ENCODE assay signal across 8 mouse cellular contexts in the genomic region with DNA sequence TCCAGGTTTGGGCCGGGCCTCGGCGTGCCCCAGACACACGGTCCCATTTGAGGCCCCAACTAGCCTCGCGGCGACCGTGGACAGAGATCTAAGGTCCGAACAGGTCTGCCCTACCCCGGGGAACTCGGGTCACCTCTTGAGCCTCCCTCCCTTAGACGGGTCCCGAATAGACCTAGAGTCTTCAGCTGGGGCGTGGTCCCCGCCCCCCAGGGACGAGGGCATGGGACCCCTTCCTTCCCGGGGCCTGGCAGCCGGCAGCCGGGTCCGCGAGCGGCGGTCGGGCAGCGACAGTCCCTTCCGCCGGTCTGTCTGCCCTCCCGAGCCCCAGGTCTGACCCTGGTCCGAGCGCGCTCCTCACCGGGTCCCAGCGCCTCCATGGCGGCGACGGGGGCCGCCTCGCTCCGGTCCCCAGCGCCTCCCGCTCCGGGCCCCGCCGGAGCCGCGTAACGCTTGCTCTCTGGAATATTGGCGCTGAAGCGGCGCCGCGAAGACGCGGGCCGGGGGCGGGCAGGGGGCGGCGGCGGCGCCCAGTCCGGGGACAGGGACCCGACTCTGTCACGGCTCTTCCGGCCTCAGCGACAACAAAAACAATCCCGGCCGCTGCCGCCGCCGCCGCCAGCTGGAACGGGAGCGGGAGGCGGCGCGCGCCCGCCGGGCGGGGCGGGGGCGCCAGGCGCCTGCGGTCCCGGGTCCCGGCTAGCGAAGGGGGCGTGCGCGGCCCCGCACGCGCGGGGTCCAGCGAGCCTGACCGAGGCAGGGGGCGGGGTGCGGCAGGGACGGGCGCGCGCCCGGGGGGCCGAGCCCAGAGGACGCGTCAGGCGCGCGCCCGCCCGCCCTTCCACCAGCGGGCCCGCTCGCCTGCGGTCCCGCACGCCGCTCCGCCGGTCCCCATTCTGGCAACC. TPM values are rescaled to one million over a fixed set of nuclear protein-coding genes. Genes with fewer than 3 reads are reported as not detected.
DNase-seq lines count a peak whose midpoint lies in the region; ATAC-seq and TF ChIP-seq lines count a peak whose summit lies in the region.

A gene (minus strand): TSS at position 646 of the 902 bp plus-strand sequence.

- peaks cover 6% of the 10 kb centered on the region; the same call in 1 of the 2 replicates for H3K27me3 ChIP-seq in heart, embryonic 11.5 days (ENCODE audit: control insufficient read depth, insufficient read depth, low read length)
- H3K27me3 ChIP-seq in kidney, embryonic 14.5 days (ENCODE audit: control insufficient read depth, insufficient read depth, low read length) = no peaks in the 10 kb centered on the region
- H3K27me3 ChIP-seq in liver, embryonic 12.5 days (replicated peaks) = peaks cover 57% of the 10 kb centered on the region
- no peaks in the 10 kb centered on the region for H3K27me3 ChIP-seq in midbrain, postnatal 0 days (ENCODE audit: insufficient read depth, low read length)
- H3K27me3 ChIP-seq in stomach, embryonic 16.5 days (ENCODE audit: control insufficient read depth, insufficient read depth, low read length) = no peaks in the 10 kb centered on the region

- TF ChIP-seq POLR2A in bone marrow, adult 2 months (IDR thresholded peaks at IDR 0.05; ENCODE audit: borderline replicate concordance, control insufficient read depth, low read depth, low read length) = no peak
- no peak for TF ChIP-seq POLR2A in embryonic fibroblast, embryonic 13.5 days (IDR thresholded peaks at IDR 0.05; ENCODE audit: low read depth, low read length)

- WGBS in bone marrow, adult 2 months = under 1% methylated on average over 120 of the region's 120 CpGs
- under 1% methylated on average over 93 of the region's 120 CpGs for WGBS in heart, embryonic 11.5 days (ENCODE audit: insufficient replicate concordance)
- WGBS in kidney, embryonic 14.5 days = under 1% methylated on average over 90 of the region's 120 CpGs
- WGBS in liver, embryonic 12.5 days (ENCODE audit: insufficient replicate concordance) = 1% methylated on average over 80 of the region's 120 CpGs
- under 1% methylated on average over 81 of the region's 120 CpGs for WGBS in midbrain, postnatal 0 days
- whole genome bisulfite sequencing in stomach, embryonic 16.5 days = under 1% methylated on average over 91 of the region's 120 CpGs

- H3K4me3 ChIP-seq in bone marrow, adult 2 months (replicated peaks; ENCODE audit: control insufficient read depth, low read depth, low read length) = peak within 1 kb of the TSS; percentile 64
- H3K4me3 ChIP-seq in embryonic fibroblast, embryonic 13.5 days (ENCODE audit: insufficient read depth, low read length) = peak within 1 kb of the TSS; percentile 72
- peak within 1 kb of the TSS; percentile 81 for H3K4me3 ChIP-seq in heart, embryonic 11.5 days (ENCODE audit: low read depth, low read length)
- peak within 1 kb of the TSS; percentile 90 for H3K4me3 ChIP-seq in kidney, embryonic 14.5 days (ENCODE audit: low read length)
- H3K4me3 ChIP-seq in liver, embryonic 12.5 days = peak within 1 kb of the TSS; percentile 73
- H3K4me3 ChIP-seq in midbrain, postnatal 0 days (ENCODE audit: low read depth, low read length) = peak within 1 kb of the TSS; percentile 75
- H3K4me3 ChIP-seq in stomach, embryonic 16.5 days (replicated peaks; ENCODE audit: low read length) = peak within 1 kb of the TSS; percentile 76

- DNase-seq in CD4-positive helper T cell, adult 2 months (ENCODE audit: low read depth, low spot score) = peak; percentile 39
- peak; percentile 91 for DNase-seq in midbrain, postnatal 0 days (ENCODE audit: low spot score)

- H3K9ac ChIP-seq in heart, embryonic 11.5 days (ENCODE audit: low read depth, low read length) = peak within 1 kb of the TSS; percentile 82
- peak within 1 kb of the TSS; percentile 76 for H3K9ac ChIP-seq in kidney, embryonic 14.5 days (ENCODE audit: low read depth, low read length)
- H3K9ac ChIP-seq in liver, embryonic 12.5 days = peak within 1 kb of the TSS; percentile 68
- H3K9ac ChIP-seq in midbrain, postnatal 0 days (replicated peaks; ENCODE audit: low read length, poor library complexity, severe bottlenecking) = peak within 1 kb of the TSS; percentile 94
- H3K9ac ChIP-seq in stomach, embryonic 16.5 days (ENCODE audit: low read length) = peak within 1 kb of the TSS; percentile 91

- peak within 1 kb of the TSS; percentile 93 for H3K4me2 ChIP-seq in heart, embryonic 11.5 days
- peak within 1 kb of the TSS; percentile 97 for H3K4me2 ChIP-seq in kidney, embryonic 14.5 days (replicated peaks; ENCODE audit: low read depth, low read length)
- H3K4me2 ChIP-seq in liver, embryonic 12.5 days = peak within 1 kb of the TSS; percentile 90
- peak within 1 kb of the TSS; percentile 85 for H3K4me2 ChIP-seq in midbrain, postnatal 0 days (ENCODE audit: low read depth, low read length, poor library complexity, severe bottlenecking)
- H3K4me2 ChIP-seq in stomach, embryonic 16.5 days (ENCODE audit: low read depth, low read length) = peak within 1 kb of the TSS; percentile 91

- H3K4me1 ChIP-seq in bone marrow, adult 2 months (ENCODE audit: control insufficient read depth, insufficient read depth, low read length) = peaks cover 5% of the 10 kb centered on the region
- H3K4me1 ChIP-seq in embryonic fibroblast, embryonic 13.5 days (ENCODE audit: control insufficient read depth, insufficient read depth, low read length) = no peaks in the 10 kb centered on the region
- H3K4me1 ChIP-seq in heart, embryonic 11.5 days (ENCODE audit: control insufficient read depth, insufficient read depth, low read length) = peaks cover 4% of the 10 kb centered on the region; the same call in 1 of the 2 replicates
- no peaks in the 10 kb centered on the region for H3K4me1 ChIP-seq in kidney, embryonic 14.5 days (ENCODE audit: control insufficient read depth, insufficient read depth, low read length)
- 0 out of 2 replicates have a peak, but pooled peaks cover 13% of the 10 kb centered on the region for H3K4me1 ChIP-seq in liver, embryonic 12.5 days
- H3K4me1 ChIP-seq in midbrain, postnatal 0 days (ENCODE audit: insufficient read depth, low read length) = peaks cover 11% of the 10 kb centered on the region
- no peaks in the 10 kb centered on the region for H3K4me1 ChIP-seq in stomach, embryonic 16.5 days (ENCODE audit: control insufficient read depth, insufficient read depth, low read length)

- H3K36me3 ChIP-seq in heart, embryonic 11.5 days (ENCODE audit: control insufficient read depth, insufficient read depth, low read length) = no peaks in the 10 kb centered on the region
- H3K36me3 ChIP-seq in kidney, embryonic 14.5 days (ENCODE audit: control insufficient read depth, insufficient read depth, low read length) = no peaks in the 10 kb centered on the region
- H3K36me3 ChIP-seq in liver, embryonic 12.5 days = no peaks in the 10 kb centered on the region
- no peaks in the 10 kb centered on the region for H3K36me3 ChIP-seq in midbrain, postnatal 0 days (ENCODE audit: insufficient read depth, low read length)
- no peaks in the 10 kb centered on the region for H3K36me3 ChIP-seq in stomach, embryonic 16.5 days (ENCODE audit: control insufficient read depth, insufficient read depth, low read length)

- peak; percentile 82 for ATAC-seq in heart, embryonic 11.5 days (replicated peaks; ENCODE audit: insufficient number of reproducible peaks, low FRiP score, low TSS enrichment)
- peak; percentile 90 for ATAC-seq in kidney, embryonic 14.5 days (ENCODE audit: low FRiP score, low TSS enrichment)
- peak; percentile 57; the same call in 1 of the 2 replicates for ATAC-seq in liver, embryonic 12.5 days
- peak; percentile 86 for ATAC-seq in midbrain, postnatal 0 days (ENCODE audit: low FRiP score)
- peak; percentile 84 for ATAC-seq in stomach, embryonic 16.5 days (ENCODE audit: insufficient read depth, low FRiP score)

- TF ChIP-seq CTCF in bone marrow, adult 2 months (IDR thresholded peaks at IDR 0.05; ENCODE audit: control insufficient read depth, insufficient read depth, low read length) = no peak
- TF ChIP-seq CTCF in embryonic fibroblast, embryonic 13.5 days (IDR thresholded peaks at IDR 0.05; ENCODE audit: borderline replicate concordance, insufficient read depth, low read length) = no peak
- TF ChIP-seq CTCF in midbrain, postnatal 0 days (IDR thresholded peaks at IDR 0.05) = no peak

- peak within 1 kb of the TSS; percentile 32; the same call in 1 of the 2 replicates for H3K27ac ChIP-seq in bone marrow, adult 2 months (ENCODE audit: control insufficient read depth, insufficient read depth, low read depth, low read length, poor library complexity)
- no peak within 1 kb of the TSS for H3K27ac ChIP-seq in embryonic fibroblast, embryonic 13.5 days (ENCODE audit: insufficient read depth, low read length)
- no peak within 1 kb of the TSS for H3K27ac ChIP-seq in heart, embryonic 11.5 days (ENCODE audit: low read depth, low read length)
- H3K27ac ChIP-seq in kidney, embryonic 14.5 days (ENCODE audit: low read depth, low read length) = no peak within 1 kb of the TSS; the same call in 1 of the 2 replicates
- H3K27ac ChIP-seq in liver, embryonic 12.5 days = no peak within 1 kb of the TSS
- H3K27ac ChIP-seq in midbrain, postnatal 0 days (ENCODE audit: low read depth, low read length) = peak within 1 kb of the TSS; percentile 77
- no peak within 1 kb of the TSS for H3K27ac ChIP-seq in stomach, embryonic 16.5 days (ENCODE audit: low read length)

- H3K9me3 ChIP-seq in heart, embryonic 11.5 days (replicated peaks; ENCODE audit: control insufficient read depth, low read length) = no peaks in the 10 kb centered on the region
- H3K9me3 ChIP-seq in kidney, embryonic 14.5 days (ENCODE audit: control insufficient read depth, low read length) = no peaks in the 10 kb centered on the region
- H3K9me3 ChIP-seq in liver, embryonic 12.5 days (replicated peaks) = no peaks in the 10 kb centered on the region
- no peaks in the 10 kb centered on the region for H3K9me3 ChIP-seq in midbrain, postnatal 0 days (ENCODE audit: low read length)
- H3K9me3 ChIP-seq in stomach, embryonic 16.5 days (replicated peaks; ENCODE audit: control insufficient read depth, low read length) = no peaks in the 10 kb centered on the region

RNA-seq across cellular contexts. Expression of the gene that starts here (rescaled TPM):
- polyA plus RNA-seq in bone marrow, adult 2 months (2011; ENCODE audit: insufficient read depth, insufficient read length, low replicate concordance, missing spikeins) = 1.5 and 3.5 TPM in 2 replicates
- polyA plus RNA-seq in embryonic fibroblast, embryonic 13.5 days (2011; ENCODE audit: insufficient read length, low read depth, missing spikeins) = 1.2 and 1.9 TPM in 2 replicates
- 1.1 and 1.3 TPM in 2 replicates for polyA plus RNA-seq in heart, embryonic 11.5 days (2014; fragmentation: Nextera tagmentation; extraction: Ambion mirVana)
- 1.3 and 1.9 TPM in 2 replicates for polyA plus RNA-seq in kidney, embryonic 14.5 days (2014; fragmentation: Nextera tagmentation; extraction: Ambion mirVana)
- polyA plus RNA-seq in liver, embryonic 12.5 days (2016; fragmentation: Nextera tagmentation; extraction: Ambion mirVana) = 0.23 and 0.37 TPM in 2 replicates
- total RNA-seq in midbrain, postnatal 0 days (2014; rRNA removed) = 10.0 and 12.6 TPM in 2 replicates
- polyA plus RNA-seq in midbrain, postnatal 0 days (2015; fragmentation: Nextera tagmentation; extraction: Ambion mirVana) = 3.3 and 3.6 TPM in 2 replicates
- 1.4 and 1.9 TPM in 2 replicates for polyA plus RNA-seq in stomach, embryonic 16.5 days (2015; fragmentation: Nextera tagmentation; extraction: Ambion mirVana)

Comparison
In these comparisons a context has a peak if more than half of its experiments do, and no peak if none do; other contexts are left out.
1. Peak in ATAC-seq, H3K4me3 ChIP-seq, H3K9ac ChIP-seq and H3K4me2 ChIP-seq in liver, embryonic 12.5 days; RNA of the gene not detected or under 1 TPM.
2. H3K27ac ChIP-seq: peak in bone marrow, adult 2 months (single experiment) and midbrain, postnatal 0 days (single experiment); none in embryonic fibroblast, embryonic 13.5 days (single experiment), heart, embryonic 11.5 days (single experiment), kidney, embryonic 14.5 days (single experiment), liver, embryonic 12.5 days (single experiment) and stomach, embryonic 16.5 days (single experiment).
3. Peak in every context shown above with its lines, with median percentiles within 50 percentile points of each other: H3K4me3 ChIP-seq, ATAC-seq, H3K4me2 ChIP-seq and H3K9ac ChIP-seq.